In genomic region chr11:102201408-102201821, GRCm38 (mm10) we compare ENCODE assay signal across 10 mouse cellular contexts. TPM values are rescaled to one million over a fixed set of nuclear protein-coding genes. Genes with fewer than 3 reads are reported as not detected.
A peak's percentile ranks its signal among the peaks of the same experiment; 100 is the strongest.
DNase-seq lines count a peak whose midpoint lies in the region; ATAC-seq lines count a peak whose summit lies in the region.
"Had no signal": no experiment of that assay in that cellular context is flagged by ENCODE, and none has a peak within 500 bp of the region (broad histone marks: within the 10 kb centered on the region; RNA-seq: fewer than 3 reads in every experiment).

No protein-coding gene starts in this region.

- 0 out of 2 replicates have a peak, but pooled peaks have one; percentile 3 for ATAC-seq in kidney, embryonic 14.5 days (ENCODE audit: low FRiP score, low TSS enrichment)
- no peak for ATAC-seq in kidney, embryonic 16.5 days (ENCODE audit: low FRiP score, low TSS enrichment)

- peak; percentile 40 for DNase-seq in testis, postnatal 10 days (ENCODE audit: low spot score)
- no peak for DNase-seq in testis, postnatal 14 days (ENCODE audit: low spot score)
- DNase-seq in left cerebral cortex, postnatal 14 days (ENCODE audit: low spot score in 2 of 2): peak; percentile 43 to 74
- DNase-seq in neural tube, embryonic 10.5 days (ENCODE audit: extremely low spot score, low spot score): no peak
- DNase-seq in thymus, postnatal 10 days (ENCODE audit: low spot score in 2 of 2): no peak
- DNase-seq: thymus, postnatal 36 days had no signal

- no peak overlapping the region for H3K4me2 ChIP-seq in kidney, embryonic 14.5 days (replicated peaks; ENCODE audit: low read depth, low read length)
- H3K4me2 ChIP-seq in kidney, embryonic 16.5 days (replicated peaks; ENCODE audit: low read depth, low read length): no peak overlapping the region
- H3K4me2 ChIP-seq: embryonic facial prominence, embryonic 13.5 days had no signal

- WGBS in kidney, embryonic 14.5 days: 79% methylated on average over 12 of the region's 12 CpGs
- WGBS in kidney, embryonic 16.5 days: 78% methylated on average over 12 of the region's 12 CpGs

- no peak overlapping the region for H3K4me3 ChIP-seq in kidney, embryonic 14.5 days (ENCODE audit: low read length)
- no peak overlapping the region for H3K4me3 ChIP-seq in kidney, embryonic 16.5 days (ENCODE audit: low read length)
- H3K4me3 ChIP-seq: embryonic facial prominence, embryonic 13.5 days had no signal

- no peaks in the 10 kb centered on the region for H3K9me3 ChIP-seq in kidney, embryonic 14.5 days (ENCODE audit: control insufficient read depth, low read length)
- H3K9me3 ChIP-seq in kidney, embryonic 16.5 days (ENCODE audit: low read length): no peaks in the 10 kb centered on the region
- H3K9me3 ChIP-seq: embryonic facial prominence, embryonic 13.5 days had no signal

- no peak overlapping the region for H3K9ac ChIP-seq in kidney, embryonic 14.5 days (ENCODE audit: low read depth, low read length)
- H3K9ac ChIP-seq in kidney, embryonic 16.5 days (replicated peaks; ENCODE audit: low read length): no peak overlapping the region
- H3K9ac ChIP-seq: embryonic facial prominence, embryonic 13.5 days had no signal

- peaks cover 80% of the 10 kb centered on the region for H3K36me3 ChIP-seq in kidney, embryonic 14.5 days (ENCODE audit: control insufficient read depth, insufficient read depth, low read length)
- peaks cover 49% of the 10 kb centered on the region for H3K36me3 ChIP-seq in kidney, embryonic 16.5 days (ENCODE audit: insufficient read depth, low read length)

- intact Hi-C loops in left cerebral cortex, postnatal 14 days (cut with DNase I): no loop called here

- H3K27ac ChIP-seq in kidney, embryonic 14.5 days (ENCODE audit: low read depth, low read length): no peak overlapping the region
- no peak overlapping the region for H3K27ac ChIP-seq in kidney, embryonic 16.5 days (ENCODE audit: low read length)
- H3K27ac ChIP-seq: embryonic facial prominence, embryonic 13.5 days had no signal

- H3K4me1 ChIP-seq in kidney, embryonic 14.5 days (ENCODE audit: control insufficient read depth, insufficient read depth, low read length): no peaks in the 10 kb centered on the region; the same call in 1 of the 2 replicates
- H3K4me1 ChIP-seq in kidney, embryonic 16.5 days (ENCODE audit: insufficient read depth, low read length): no peaks in the 10 kb centered on the region

- no peaks in the 10 kb centered on the region for H3K27me3 ChIP-seq in kidney, embryonic 14.5 days (ENCODE audit: control insufficient read depth, insufficient read depth, low read length)
- H3K27me3 ChIP-seq in kidney, embryonic 16.5 days (ENCODE audit: insufficient read depth, low read length): no peaks in the 10 kb centered on the region
- H3K27me3 ChIP-seq: embryonic facial prominence, embryonic 13.5 days had no signal

RNA-seq across cellular contexts. Expression of gene G6pc3, which starts 12.0 kb away (rescaled TPM):
- 42.5 and 50.6 TPM in 2 replicates for polyA plus RNA-seq in kidney, embryonic 14.5 days (2014; fragmentation: Nextera tagmentation; extraction: Ambion mirVana)
- 46.0 and 49.9 TPM in 2 replicates for polyA plus RNA-seq in kidney, embryonic 16.5 days (2015; fragmentation: Nextera tagmentation; extraction: Ambion mirVana)
- 10 to 100 TPM; 45.5 to 49.1 TPM for total RNA-seq in left cerebral cortex, postnatal 14 days (2021)

RNA-seq across cellular contexts. Expression of gene Lsm12, which starts 16.3 kb away (rescaled TPM):
- polyA plus RNA-seq in kidney, embryonic 14.5 days (2014; fragmentation: Nextera tagmentation; extraction: Ambion mirVana): 93.9 and 106 TPM in 2 replicates
- 90.2 and 108 TPM in 2 replicates for polyA plus RNA-seq in kidney, embryonic 16.5 days (2015; fragmentation: Nextera tagmentation; extraction: Ambion mirVana)
- 10 to 100 TPM; 60.5 to 65.2 TPM for total RNA-seq in left cerebral cortex, postnatal 14 days (2021)

RNA-seq across cellular contexts. Expression of gene Hdac5, which starts 28.6 kb away (rescaled TPM):
- polyA plus RNA-seq in kidney, embryonic 14.5 days (2014; fragmentation: Nextera tagmentation; extraction: Ambion mirVana): 21.6 and 29.1 TPM in 2 replicates
- polyA plus RNA-seq in kidney, embryonic 16.5 days (2015; fragmentation: Nextera tagmentation; extraction: Ambion mirVana): 51.5 and 59.8 TPM in 2 replicates
- total RNA-seq in left cerebral cortex, postnatal 14 days (2021): 100 to 1,000 TPM; 194 to 197 TPM

RNA-seq across cellular contexts. Expression of gene Tmem101, which starts 45.2 kb away (rescaled TPM):
- 26.5 and 28.2 TPM in 2 replicates for polyA plus RNA-seq in kidney, embryonic 14.5 days (2014; fragmentation: Nextera tagmentation; extraction: Ambion mirVana)
- polyA plus RNA-seq in kidney, embryonic 16.5 days (2015; fragmentation: Nextera tagmentation; extraction: Ambion mirVana): 42.7 and 43.1 TPM in 2 replicates
- 10 to 100 TPM; 27.0 to 30.3 TPM for total RNA-seq in left cerebral cortex, postnatal 14 days (2021)

RNA-seq across cellular contexts. Expression of gene BC030867, which starts 47.3 kb away (rescaled TPM):
- 18.2 and 22.9 TPM in 2 replicates for polyA plus RNA-seq in kidney, embryonic 14.5 days (2014; fragmentation: Nextera tagmentation; extraction: Ambion mirVana)
- 21.2 and 24.6 TPM in 2 replicates for polyA plus RNA-seq in kidney, embryonic 16.5 days (2015; fragmentation: Nextera tagmentation; extraction: Ambion mirVana)
- total RNA-seq in left cerebral cortex, postnatal 14 days (2021): under 1 TPM; 0.46 to 0.63 TPM
- total RNA-seq: monocyte, adult 5-6 weeks had no signal

Comparison
In these comparisons a context has a peak if more than half of its experiments do, and no peak if none do; other contexts are left out.
1. DNase-seq: peak in testis, postnatal 10 days (single experiment) and left cerebral cortex, postnatal 14 days (2 of 2); none in testis, postnatal 14 days (single experiment), neural tube, embryonic 10.5 days (single experiment) and thymus, postnatal 10 days (0 of 2).